Mouse (Mus musculus): ENCODE data around the gene Hrc. TPM values are rescaled to one million over a fixed set of nuclear protein-coding genes. Genes with fewer than 3 reads are reported as not detected.
A peak's percentile ranks its signal among the peaks of the same experiment; 100 is the strongest.

The Hrc gene
- total and polyA plus RNA-seq, 3 experiments, result 0.22 TPM; not detected in 2

DNA sequence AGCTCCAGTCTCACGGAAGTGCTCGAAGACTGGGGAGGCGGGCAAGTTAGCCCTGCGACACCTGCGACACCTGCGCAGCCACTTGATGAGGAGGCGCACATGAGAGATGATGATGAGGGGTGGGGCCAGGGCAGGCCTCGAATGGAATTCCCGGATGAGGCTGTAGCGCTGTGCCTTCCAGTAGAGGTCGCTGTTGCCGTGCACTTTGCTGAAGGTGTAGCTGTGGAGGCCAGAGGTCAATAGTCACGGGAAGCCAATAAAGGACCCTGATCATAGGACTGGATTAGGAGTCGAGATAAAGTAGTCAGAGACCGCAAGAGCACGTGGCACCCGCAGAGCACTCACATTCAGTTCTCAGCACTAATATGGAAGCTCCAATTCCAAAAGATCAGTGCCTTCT, 29.8 kb upstream of the Hrc start (continued):
- no peak for TF ChIP-seq RCOR1 (IDR thresholded peaks at IDR 0.05; ENCODE audit: low read depth, low read length)

DNA sequence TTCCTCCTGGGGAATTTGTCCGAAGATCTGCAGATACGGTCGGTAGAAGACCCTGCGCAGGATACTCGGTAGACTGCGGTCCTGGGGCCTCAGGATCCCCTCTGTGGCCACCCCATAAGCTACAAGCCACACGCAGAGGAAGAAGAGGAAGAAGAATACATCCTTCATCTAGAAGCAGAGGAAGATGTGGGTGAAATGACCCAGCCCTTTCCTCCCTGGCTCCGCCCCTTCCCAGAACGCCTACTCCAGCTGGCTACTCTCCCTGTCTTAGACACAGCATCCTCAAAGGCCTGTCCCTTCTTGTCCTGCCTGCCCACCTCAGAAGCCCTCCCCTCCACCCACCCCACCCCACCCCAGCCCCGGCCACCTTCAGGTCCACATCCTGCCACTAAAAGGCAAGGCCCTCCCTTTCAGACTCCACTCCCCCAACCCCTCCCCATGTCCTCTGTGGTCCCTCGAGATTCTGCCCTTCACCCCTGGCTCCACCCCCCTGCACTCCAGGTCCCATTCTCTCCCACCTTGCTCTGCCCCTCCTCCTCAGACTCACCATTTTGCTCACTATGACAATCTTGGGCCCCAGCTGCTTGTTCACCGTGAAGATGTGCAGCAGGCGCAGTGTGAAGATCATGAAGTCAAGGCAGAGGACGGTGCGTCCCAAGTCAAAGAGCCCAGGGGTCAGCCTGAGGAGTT, 26.4 kb upstream of the Hrc start:
- Histone ChIP-seq H3K9me3 (replicated peaks; ENCODE audit: insufficient read depth, low read length) (no peaks in the 10 kb centered on the region), H3K27ac (ENCODE audit: control insufficient read depth, low read depth, low read length) (no peak overlapping the region), H3K79me2 (ENCODE audit: control insufficient read depth, insufficient read depth, low read length, poor library complexity) (no peaks in the 10 kb centered on the region), H3K36me3 (ENCODE audit: control insufficient read depth in 1 of 2, insufficient read depth in 2 of 2, low read length in 2 of 2) (peaks cover 0 to 3% of the 10 kb centered on the region in 2 experiments; a peak in 1 of 4 replicates), H3K9ac (ENCODE audit: control insufficient read depth, low read depth, low read length, poor library complexity, severe bottlenecking) (no peak overlapping the region), H3K4me1 (ENCODE audit: control insufficient read depth in 1 of 2, insufficient read depth in 2 of 2, low read length in 2 of 2) (peaks cover 0 to 7% of the 10 kb centered on the region in 2 experiments; a peak in 2 of 4 replicates), H3K27me3 (ENCODE audit: control insufficient read depth in 1 of 2, insufficient read depth in 2 of 2, low read length in 2 of 2) (no peaks in the 10 kb centered on the region), H3K4me3 (ENCODE audit: control insufficient read depth in 1 of 2, insufficient read depth in 1 of 2, low read depth in 2 of 2, low read length in 2 of 2) (no peak overlapping the region)
- peak; percentile 36 for DNase-seq (ENCODE audit: low read depth, low spot score)
- no peak for TF ChIP-seq CHD2 (IDR thresholded peaks at IDR 0.05; ENCODE audit: low read length)
- no peak for TF ChIP-seq TBP (IDR thresholded peaks at IDR 0.05; ENCODE audit: low read depth, low read length)
- TF ChIP-seq NRF1 (IDR thresholded peaks at IDR 0.05; ENCODE audit: insufficient read depth, low read depth, low read length, poor library complexity, severe bottlenecking), result no peak
- TF ChIP-seq RAD21 (IDR thresholded peaks at IDR 0.05; ENCODE audit: low read depth, low read length), result no peak
- TF ChIP-seq HCFC1 (IDR thresholded peaks at IDR 0.05; ENCODE audit: low read depth, low read length), result no peak
- TF ChIP-seq POLR2AphosphoS2 (IDR thresholded peaks at IDR 0.05; ENCODE audit: low read length), result no peak
- no peak for TF ChIP-seq MAFK (IDR thresholded peaks at IDR 0.05; ENCODE audit: borderline replicate concordance, low read depth, low read length)
- no peak for TF ChIP-seq KAT2A (conservative IDR thresholded peaks at IDR 0.05; ENCODE audit: low read depth, low read length)
- no peak for TF ChIP-seq ZKSCAN1 (IDR thresholded peaks at IDR 0.05; ENCODE audit: low read depth, low read length)
- TF ChIP-seq SIN3A (IDR thresholded peaks at IDR 0.05; ENCODE audit: low read length), result no peak
- TF ChIP-seq USF2 (IDR thresholded peaks at IDR 0.05; ENCODE audit: borderline replicate concordance in 1 of 2, insufficient read depth in 1 of 2, low read depth in 1 of 2, low read length in 2 of 2), result no peak
- TF ChIP-seq CTCF (IDR thresholded peaks at IDR 0.05 in 2 of 3, conservative IDR thresholded peaks at IDR 0.05 in 1 of 3; ENCODE audit: control insufficient read depth in 1 of 3, insufficient read depth in 1 of 3, low read depth in 2 of 3, low read length in 3 of 3, poor library complexity in 1 of 3, severe bottlenecking in 1 of 3), result no peak
- no peak for TF ChIP-seq MXI1 (IDR thresholded peaks at IDR 0.05; ENCODE audit: low read depth, low read length)
- TF ChIP-seq MYB (IDR thresholded peaks at IDR 0.05; ENCODE audit: low read depth, low read length), result no peak
- no peak for TF ChIP-seq BHLHE40 (IDR thresholded peaks at IDR 0.05; ENCODE audit: borderline replicate concordance, low read depth, low read length)
- no peak for TF ChIP-seq MYC (IDR thresholded peaks at IDR 0.05; ENCODE audit: low read depth, low read length)

DNA sequence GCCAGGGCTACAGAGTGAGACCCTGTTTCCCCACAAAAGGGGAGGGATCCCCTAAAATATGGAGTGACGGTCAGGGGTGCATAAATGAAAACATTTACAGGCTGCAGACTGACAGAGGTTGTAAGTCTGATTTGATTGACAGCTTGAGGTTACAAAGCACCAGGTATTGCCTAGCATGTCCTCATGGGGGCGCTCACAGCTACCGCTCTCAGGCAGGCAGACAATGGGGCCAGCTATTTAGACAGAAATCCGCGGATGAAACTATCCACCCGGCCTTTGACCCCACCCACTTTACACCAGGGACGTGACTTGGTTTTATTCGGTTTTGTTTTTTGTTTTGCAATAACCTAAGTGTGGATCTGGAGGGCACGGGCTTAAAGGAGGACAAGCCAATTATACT, 25.6 kb upstream of the Hrc start:
- Histone ChIP-seq H3K79me2 (ENCODE audit: control insufficient read depth, insufficient read depth, low read length, poor library complexity) (no peaks in the 10 kb centered on the region), H3K9ac (ENCODE audit: control insufficient read depth, low read depth, low read length, poor library complexity, severe bottlenecking) (no peak overlapping the region), H3K4me1 (ENCODE audit: control insufficient read depth in 1 of 2, insufficient read depth in 2 of 2, low read length in 2 of 2) (peaks cover 0 to 7% of the 10 kb centered on the region in 2 experiments; a peak in 2 of 4 replicates), H3K36me3 (ENCODE audit: control insufficient read depth in 1 of 2, insufficient read depth in 2 of 2, low read length in 2 of 2) (peaks cover 0 to 3% of the 10 kb centered on the region in 2 experiments; a peak in 1 of 4 replicates), H3K4me3 (ENCODE audit: control insufficient read depth in 1 of 2, insufficient read depth in 1 of 2, low read depth in 2 of 2, low read length in 2 of 2) (no peak overlapping the region), H3K9me3 (replicated peaks; ENCODE audit: insufficient read depth, low read length) (no peaks in the 10 kb centered on the region), H3K27me3 (ENCODE audit: control insufficient read depth in 1 of 2, insufficient read depth in 2 of 2, low read length in 2 of 2) (no peaks in the 10 kb centered on the region), H3K27ac (ENCODE audit: control insufficient read depth, low read depth, low read length) (no peak overlapping the region)
- TF ChIP-seq KAT2A (conservative IDR thresholded peaks at IDR 0.05; ENCODE audit: low read depth, low read length) (no peak), CHD1 (IDR thresholded peaks at IDR 0.05; ENCODE audit: low read depth, low read length) (no peak), UBTF (IDR thresholded peaks at IDR 0.05; ENCODE audit: borderline replicate concordance, insufficient read depth, low read depth, low read length) (no peak), HCFC1 (IDR thresholded peaks at IDR 0.05; ENCODE audit: low read depth, low read length) (0 out of 2 replicates have a peak, but pooled peaks have one; percentile 30), MAFK (IDR thresholded peaks at IDR 0.05; ENCODE audit: borderline replicate concordance, low read depth, low read length) (no peak), RAD21 (IDR thresholded peaks at IDR 0.05; ENCODE audit: low read depth, low read length) (peak; percentile 70), SIN3A (IDR thresholded peaks at IDR 0.05; ENCODE audit: low read length) (0 out of 2 replicates have a peak, but pooled peaks have one; percentile 28), POLR2A (IDR thresholded peaks at IDR 0.05; ENCODE audit: control insufficient read depth in 1 of 2, insufficient read depth in 1 of 2, low read depth in 1 of 2, low read length in 2 of 2, poor library complexity in 1 of 2) (no peak), ZC3H11A (IDR thresholded peaks at IDR 0.05; ENCODE audit: low read depth, low read length) (peak; percentile 62), GATA1 (IDR thresholded peaks at IDR 0.05; ENCODE audit: low read depth, low read length) (no peak), SMC3 (IDR thresholded peaks at IDR 0.05; ENCODE audit: low read depth, low read length) (peak; percentile 67), BHLHE40 (IDR thresholded peaks at IDR 0.05; ENCODE audit: borderline replicate concordance, low read depth, low read length) (peak; percentile 40; the same call in 1 of the 2 replicates), MAX (IDR thresholded peaks at IDR 0.05; ENCODE audit: low read length) (0 out of 2 replicates have a peak, but pooled peaks have one; percentile 29), NRF1 (IDR thresholded peaks at IDR 0.05; ENCODE audit: insufficient read depth, low read depth, low read length, poor library complexity, severe bottlenecking) (no peak), CTCF (IDR thresholded peaks at IDR 0.05 in 2 of 3, conservative IDR thresholded peaks at IDR 0.05 in 1 of 3; ENCODE audit: control insufficient read depth in 1 of 3, insufficient read depth in 1 of 3, low read depth in 2 of 3, low read length in 3 of 3, poor library complexity in 1 of 3, severe bottlenecking in 1 of 3) (peak; percentile 71 to 89 (median 88)), MAZ (IDR thresholded peaks at IDR 0.05; ENCODE audit: low read depth, low read length) (no peak), USF1 (IDR thresholded peaks at IDR 0.05; ENCODE audit: low read depth, low read length) (no peak)
- peak; percentile 82 for DNase-seq (ENCODE audit: low read depth, low spot score)
